Mouse (Mus musculus) heart, postnatal 0 days (tissue): ENCODE measurements around the gene Scn1b. TPM values are rescaled to one million over a fixed set of nuclear protein-coding genes. Genes with fewer than 3 reads are reported as not detected.

ENCODE experiments used
- ATAC-seq: fragments of 200-750 bp; cut with Nextera tagmentation; 2 replicates; pipeline ENCODE4 v1.8.0; 2017; ENCODE audit warnings: low read depth, moderate number of reproducible peaks, moderate library complexity; ENCODE audit not compliant: insufficient read depth
- DNase-seq: peaks from one replicate; pipeline ENCODE4 v3.0.0-alpha.2; 2016; ENCODE audit warnings: low spot score
- H3K27ac ChIP-seq: fragments of 300-500 bp; sonication (generic); 2 replicates; pipeline ENCODE4 v1.5.1; 2014; ENCODE audit warnings: low read depth, mild to moderate bottlenecking
- H3K27me3 ChIP-seq: fragments of 300-500 bp; sonication (generic); 2 replicates; pipeline ENCODE4 v1.6.1; 2014; ENCODE audit warnings: low read length, mixed read lengths; ENCODE audit not compliant: control insufficient read depth, insufficient read depth
- H3K36me3 ChIP-seq: fragments of 300-500 bp; sonication (generic); replicated peaks from 2 replicates; pipeline ENCODE4 v1.6.1; 2014; ENCODE audit warnings: low read length, mixed read lengths; ENCODE audit not compliant: control insufficient read depth, insufficient read depth
- H3K4me1 ChIP-seq: fragments of 300-500 bp; sonication (generic); 2 replicates; pipeline ENCODE4 v1.6.1; 2014; ENCODE audit warnings: antibody characterized with exemption; ENCODE audit not compliant: control insufficient read depth, insufficient read depth
- H3K4me2 ChIP-seq: fragments of 300-500 bp; sonication (generic); 2 replicates; pipeline ENCODE4 v1.6.1; 2014; ENCODE audit warnings: low read depth, mild to moderate bottlenecking, low read length, moderate library complexity
- H3K4me3 ChIP-seq: fragments of 300-500 bp; sonication (generic); 2 replicates; pipeline ENCODE4 v1.5.1; 2014; ENCODE audit warnings: low read depth, low read length
- H3K9ac ChIP-seq: fragments of 300-500 bp; sonication (generic); replicated peaks from 2 replicates; pipeline ENCODE4 v1.6.1; 2014; ENCODE audit warnings: low read depth, low read length, mixed read lengths
- H3K9me3 ChIP-seq: fragments of 300-500 bp; sonication (generic); replicated peaks from 2 replicates; pipeline ENCODE4 v1.6.1; 2016; ENCODE audit warnings: low read length; ENCODE audit not compliant: control insufficient read depth
- CTCF ChIP-seq: IDR thresholded peaks from 2 replicates; pipeline ENCODE4 v1.5.1; 2016; ENCODE audit warnings: antibody characterized with exemption, control low read depth, low read depth
- EP300 ChIP-seq: IDR thresholded peaks from 2 replicates; pipeline ENCODE4 v1.6.1; 2016; ENCODE audit warnings: antibody characterized with exemption, low read depth
- WGBS: fragments of 180-500 bp; shearing (Covaris S2); extraction: QIAGEN DNeasy Blood & Tissue Kit; methylation state at CpG from one replicate; pipeline ENCODE4 v1.1.7; 2014; 5-methylcytosine and 5-hydroxymethylcytosine counted together
- polyA plus RNA-seq: library from polyadenylated mRNA; unstranded; fragments of >200 nt; fragmentation: Nextera tagmentation; extraction: Ambion mirVana; gene quantifications from 2 replicates; pipeline ENCODE4 v1.2.1, GENCODE M21; 2015
- total RNA-seq: library from RNA; depleted of rRNA; stranded (reverse); fragments of >200 nt; gene quantifications from 2 replicates; pipeline ENCODE4 v1.2.3, GENCODE M21; 2014; ENCODE audit warnings: low replicate concordance

Gene Scn1b
- total and polyA plus RNA-seq, 2 experiments from 2014 or later = 4.2 to 4.7 TPM

DNA sequence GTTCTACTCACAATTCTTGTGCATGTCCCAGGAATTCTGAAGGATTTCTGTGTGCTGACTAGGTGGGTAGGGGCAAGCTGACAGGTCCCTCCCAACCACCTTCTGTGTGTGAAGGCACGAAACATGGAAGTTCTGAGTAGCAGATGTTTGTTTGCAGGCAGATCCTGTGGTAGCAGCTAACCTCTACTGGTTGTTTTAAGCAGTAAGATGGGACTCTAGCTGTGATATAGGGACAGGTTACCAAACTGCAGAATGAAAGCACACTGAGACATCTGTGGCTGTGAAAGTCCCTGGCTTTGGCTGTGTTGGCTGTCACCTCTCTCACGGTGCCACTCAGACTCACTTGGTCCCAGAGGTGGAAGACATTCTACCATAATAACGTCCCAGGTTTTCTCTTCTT is 34.4 kb upstream of the Scn1b start:
- Histone ChIP-seq H3K27me3 (no peaks in the 10 kb centered on the region), H3K4me2 (no peak overlapping the region), H3K36me3 (no peaks in the 10 kb centered on the region), H3K9ac (no peak overlapping the region), H3K4me3 (no peak overlapping the region), H3K9me3 (peaks cover 3% of the 10 kb centered on the region; the same call in 1 of the 2 replicates), H3K4me1 (no peaks in the 10 kb centered on the region), H3K27ac (no peak overlapping the region)
- WGBS = 71% methylated on average over 3 of the region's 3 CpGs
- no peak for DNase-seq
- no peak for ATAC-seq
- no peak for TF ChIP-seq CTCF
- no peak for TF ChIP-seq EP300

GRCm38 (mm10) chr7:31160763-31161162 is 34.0 kb upstream of the Scn1b start:
- DNase-seq (no peak), ATAC-seq (no peak)
- Histone ChIP-seq H3K27ac (no peak overlapping the region), H3K9ac (no peak overlapping the region), H3K9me3 (no peaks in the 10 kb centered on the region), H3K4me2 (no peak overlapping the region), H3K36me3 (no peaks in the 10 kb centered on the region), H3K27me3 (no peaks in the 10 kb centered on the region), H3K4me1 (peaks cover 3% of the 10 kb centered on the region; the same call in 1 of the 2 replicates), H3K4me3 (no peak overlapping the region)
- 44% methylated on average over 5 of the region's 5 CpGs for WGBS
- TF ChIP-seq EP300 (no peak), CTCF (no peak)

GRCm38 (mm10) chr7:31156034-31156928 is 29.5 kb upstream of the Scn1b start:
- H3K27ac ChIP-seq = peak overlapping the region; percentile 86
- peak; percentile 6; the same call in 1 of the 2 replicates for ATAC-seq
- no peaks in the 10 kb centered on the region for H3K9me3 ChIP-seq
- WGBS = 36% methylated on average over 15 of the region's 19 CpGs
- peaks cover 18% of the 10 kb centered on the region; the same call in 1 of the 2 replicates for H3K4me1 ChIP-seq
- H3K9ac ChIP-seq = no peak overlapping the region
- no peaks in the 10 kb centered on the region for H3K36me3 ChIP-seq
- no peaks in the 10 kb centered on the region for H3K27me3 ChIP-seq
- H3K4me3 ChIP-seq = no peak overlapping the region
- peak; percentile 37 for TF ChIP-seq CTCF
- TF ChIP-seq EP300 = no peak
- peak; percentile 12 for DNase-seq
- H3K4me2 ChIP-seq = no peak overlapping the region

DNA sequence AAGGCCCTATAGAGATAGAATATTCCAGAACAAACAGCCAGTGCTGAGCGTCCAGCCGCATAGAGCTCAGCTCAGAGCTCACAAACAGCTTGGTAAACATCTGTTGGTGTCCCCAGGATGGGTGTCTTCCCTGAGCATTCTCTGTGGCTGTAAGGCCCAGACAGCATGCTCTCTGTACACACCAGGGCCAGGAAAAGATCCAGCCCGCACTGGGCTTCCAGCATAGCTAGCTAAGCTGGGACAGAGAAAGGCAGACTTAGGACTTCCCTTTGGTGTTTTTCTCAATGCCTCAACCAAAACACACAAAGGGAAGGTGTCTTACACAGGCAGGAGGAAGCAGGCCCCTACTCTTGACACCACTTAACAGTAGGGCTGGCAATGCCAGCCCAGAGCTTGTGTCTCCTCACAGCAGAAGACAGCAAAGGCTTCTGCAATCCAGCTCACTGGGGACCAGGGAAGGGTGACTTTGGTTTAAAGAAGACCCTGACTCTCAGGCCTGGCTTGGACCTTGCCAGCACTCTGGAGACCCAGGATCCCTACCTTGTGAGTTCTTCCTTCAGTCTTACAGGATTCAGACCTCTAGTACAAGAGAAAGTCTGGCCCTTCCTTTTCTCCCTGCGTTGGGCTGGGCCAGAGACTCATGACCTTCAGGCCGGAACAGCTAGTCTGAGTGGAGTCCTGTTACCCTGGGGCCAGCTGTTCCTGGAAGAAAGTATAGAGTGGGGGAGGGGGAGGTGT is 28.7 kb upstream of the Scn1b start, which contains the start of gene Gramd1a:
Gramd1a (minus strand) TSS at position 601 of the 738 bp plus-strand sequence.
- no peaks in the 10 kb centered on the region for H3K9me3 ChIP-seq
- no peak within 1 kb of the TSS for H3K4me2 ChIP-seq
- peaks cover 21% of the 10 kb centered on the region; the same call in 1 of the 2 replicates for H3K4me1 ChIP-seq
- no peaks in the 10 kb centered on the region for H3K27me3 ChIP-seq
- H3K9ac ChIP-seq = peak within 1 kb of the TSS; percentile 40; the same call in 1 of the 2 replicates
- H3K4me3 ChIP-seq = no peak within 1 kb of the TSS
- DNase-seq (peak; percentile 69), ATAC-seq (no peak)
- peak within 1 kb of the TSS; percentile 86 for H3K27ac ChIP-seq
- H3K36me3 ChIP-seq = no peaks in the 10 kb centered on the region
- TF ChIP-seq CTCF (no peak), EP300 (no peak)
- whole genome bisulfite sequencing = 51% methylated on average over 5 of the region's 5 CpGs

GRCm38 (mm10) chr7:31153536-31154320 is 26.9 kb upstream of the Scn1b start:
- Histone ChIP-seq H3K4me1 (peaks cover 30% of the 10 kb centered on the region), H3K9me3 (no peaks in the 10 kb centered on the region), H3K9ac (no peak overlapping the region), H3K4me2 (no peak overlapping the region), H3K36me3 (no peaks in the 10 kb centered on the region), H3K27ac (peak overlapping the region; percentile 61; the same call in 1 of the 2 replicates), H3K27me3 (no peaks in the 10 kb centered on the region), H3K4me3 (no peak overlapping the region)
- no peak for DNase-seq
- TF ChIP-seq CTCF (no peak), EP300 (no peak)
- no peak for ATAC-seq
- WGBS = 83% methylated on average over 6 of the region's 6 CpGs
